Mouse (Mus musculus) limb, embryonic 15.5 days (tissue): Measurements from ENCODE around the gene Rps12-ps3. TPM values are rescaled to one million over a fixed set of nuclear protein-coding genes. Genes with fewer than 3 reads are reported as not detected.

Experiments used
- ATAC-seq: fragments of 200-750 bp; cut with Nextera tagmentation; 2 replicates; pipeline ENCODE4 v1.8.0; 2017; ENCODE audit warnings: low read depth, moderate TSS enrichment; ENCODE audit not compliant: insufficient number of reproducible peaks, low FRiP score, low TSS enrichment
- H3K27ac ChIP-seq: fragments of 300-500 bp; sonication (generic); 2 replicates; pipeline ENCODE4 v1.5.1; 2015; ENCODE audit warnings: moderate library complexity, mild to moderate bottlenecking, inconsistent platforms
- H3K27me3 ChIP-seq: fragments of 300-500 bp; sonication (generic); 2 replicates; pipeline ENCODE4 v1.6.1; 2015; ENCODE audit warnings: inconsistent platforms
- H3K36me3 ChIP-seq: fragments of 300-500 bp; sonication (generic); 2 replicates; pipeline ENCODE4 v1.6.1; 2015; ENCODE audit warnings: inconsistent platforms
- H3K4me1 ChIP-seq: fragments of 300-500 bp; sonication (generic); 2 replicates; pipeline ENCODE4 v1.6.1; 2015; ENCODE audit warnings: inconsistent platforms
- H3K4me2 ChIP-seq: fragments of 300-500 bp; sonication (generic); 2 replicates; pipeline ENCODE4 v1.6.1; 2015; ENCODE audit warnings: mild to moderate bottlenecking, inconsistent platforms
- H3K4me3 ChIP-seq: fragments of 300-500 bp; sonication (generic); 2 replicates; pipeline ENCODE4 v1.5.1; 2015; ENCODE audit warnings: mild to moderate bottlenecking, inconsistent platforms
- H3K9ac ChIP-seq: fragments of 300-500 bp; sonication (generic); 2 replicates; pipeline ENCODE4 v1.6.1; 2015; ENCODE audit warnings: inconsistent platforms
- H3K9me3 ChIP-seq: fragments of 300-500 bp; sonication (generic); 2 replicates; pipeline ENCODE4 v1.6.1; 2016; ENCODE audit warnings: inconsistent platforms
- WGBS: fragments of 180-500 bp; shearing (Covaris S2); methylation state at CpG from one replicate; pipeline ENCODE4 v1.1.7; 2015; 5-methylcytosine and 5-hydroxymethylcytosine counted together
- polyA plus RNA-seq: library from polyadenylated mRNA; unstranded; fragments of >200 nt; fragmentation: Nextera tagmentation; extraction: Ambion mirVana; gene quantifications from 2 replicates; pipeline ENCODE4 v1.2.1, GENCODE M21; 2015

The Rps12-ps3 gene
- polyA plus RNA-seq, 1 experiment from 2014 or later: 17.9 TPM

DNA sequence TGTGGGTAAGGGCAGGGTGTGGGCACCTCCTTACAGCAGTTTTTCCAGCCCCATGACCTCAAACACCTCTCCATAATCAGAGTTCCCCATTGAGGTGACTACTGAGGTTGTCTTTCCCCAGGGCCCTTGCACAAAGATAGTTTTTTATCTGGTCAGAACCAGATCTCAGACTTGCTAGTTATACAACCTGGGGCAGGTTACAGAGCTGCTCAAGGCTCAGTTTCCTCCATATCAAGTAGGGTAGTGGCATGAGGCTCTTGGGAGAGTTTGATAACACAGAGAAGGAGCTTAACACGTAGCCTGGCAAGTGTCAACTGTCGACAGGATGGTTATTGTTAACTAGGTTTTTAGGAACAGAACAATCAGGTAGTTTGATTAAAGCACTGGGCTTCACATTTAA, 32.8 kb downstream of the Rps12-ps3 start:
- H3K4me3 ChIP-seq: no peak overlapping the region
- H3K9me3 ChIP-seq: no peaks in the 10 kb centered on the region
- 48% methylated on average over 2 of the region's 2 CpGs for WGBS
- H3K4me1 ChIP-seq: no peaks in the 10 kb centered on the region
- no peaks in the 10 kb centered on the region for H3K27me3 ChIP-seq
- H3K27ac ChIP-seq: no peak overlapping the region
- H3K9ac ChIP-seq: no peak overlapping the region
- no peak for ATAC-seq
- H3K36me3 ChIP-seq: no peaks in the 10 kb centered on the region
- no peak overlapping the region for H3K4me2 ChIP-seq

DNA sequence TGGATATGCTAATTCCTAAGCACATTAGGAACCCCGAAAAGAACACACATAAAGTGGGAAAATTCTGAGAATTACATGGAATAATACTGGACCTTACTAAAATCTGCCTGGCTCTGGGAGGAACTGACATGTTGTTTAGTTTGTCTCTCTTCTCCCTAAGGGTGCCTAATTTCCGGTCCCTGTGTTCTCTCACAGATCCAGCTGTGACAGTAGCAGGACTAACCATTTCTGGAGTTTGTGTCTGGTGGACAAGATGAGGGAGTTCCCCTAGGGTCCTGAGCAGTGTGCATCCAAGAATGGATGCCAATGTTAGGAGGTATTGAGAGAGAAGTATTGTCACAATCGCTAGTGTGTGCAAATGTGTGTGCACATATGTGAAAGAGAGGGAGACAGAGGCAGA, 34.3 kb downstream of the Rps12-ps3 start:
- Histone ChIP-seq H3K9me3 (no peaks in the 10 kb centered on the region), H3K9ac (no peak overlapping the region), H3K4me2 (no peak overlapping the region), H3K27ac (no peak overlapping the region), H3K27me3 (no peaks in the 10 kb centered on the region), H3K4me3 (no peak overlapping the region), H3K4me1 (no peaks in the 10 kb centered on the region), H3K36me3 (no peaks in the 10 kb centered on the region)
- WGBS: 84% methylated on average over 3 of the region's 3 CpGs
- no peak for ATAC-seq

DNA sequence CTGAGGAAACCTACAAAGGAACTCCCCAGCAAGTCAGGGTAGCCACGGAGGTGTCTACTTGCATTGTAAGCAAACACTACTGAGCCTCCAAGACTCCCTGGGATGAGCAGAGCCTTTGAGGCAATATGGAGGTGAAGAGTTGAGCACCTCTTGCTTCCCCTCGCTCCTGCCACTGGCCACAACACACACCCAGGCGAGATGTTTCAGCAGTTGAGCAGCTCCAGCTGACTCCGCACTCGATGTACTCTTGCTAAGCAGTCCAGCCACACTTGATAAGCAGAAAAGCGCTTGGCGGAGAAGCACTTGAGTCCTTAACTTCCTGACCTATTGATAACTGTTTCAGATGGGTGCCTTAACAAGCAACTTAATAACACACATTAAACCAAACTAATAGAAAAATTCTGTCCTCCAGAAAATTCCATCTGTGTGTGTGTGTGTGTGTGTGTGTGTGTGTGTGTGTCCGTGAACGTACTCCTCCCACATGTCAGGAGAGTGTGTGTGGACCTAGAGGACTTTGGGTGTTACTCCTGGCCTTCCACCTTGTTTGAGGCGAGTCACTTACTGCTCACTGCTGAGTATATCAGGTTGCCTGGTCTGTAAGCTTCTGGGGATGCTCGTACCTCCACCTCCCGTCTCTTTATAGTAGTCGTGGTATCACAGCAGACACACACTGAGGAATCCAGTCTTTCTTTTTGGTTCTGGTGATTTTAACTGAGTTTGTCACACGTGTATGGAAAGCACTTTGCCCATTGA, 34.9 kb downstream of the Rps12-ps3 start:
- H3K27ac ChIP-seq: no peak overlapping the region
- H3K9me3 ChIP-seq: no peaks in the 10 kb centered on the region
- H3K4me3 ChIP-seq: no peak overlapping the region
- H3K4me2 ChIP-seq: no peak overlapping the region
- WGBS: 71% methylated on average over 14 of the region's 14 CpGs
- no peaks in the 10 kb centered on the region for H3K36me3 ChIP-seq
- no peak for ATAC-seq
- no peaks in the 10 kb centered on the region for H3K4me1 ChIP-seq
- H3K27me3 ChIP-seq: no peaks in the 10 kb centered on the region
- H3K9ac ChIP-seq: no peak overlapping the region

DNA sequence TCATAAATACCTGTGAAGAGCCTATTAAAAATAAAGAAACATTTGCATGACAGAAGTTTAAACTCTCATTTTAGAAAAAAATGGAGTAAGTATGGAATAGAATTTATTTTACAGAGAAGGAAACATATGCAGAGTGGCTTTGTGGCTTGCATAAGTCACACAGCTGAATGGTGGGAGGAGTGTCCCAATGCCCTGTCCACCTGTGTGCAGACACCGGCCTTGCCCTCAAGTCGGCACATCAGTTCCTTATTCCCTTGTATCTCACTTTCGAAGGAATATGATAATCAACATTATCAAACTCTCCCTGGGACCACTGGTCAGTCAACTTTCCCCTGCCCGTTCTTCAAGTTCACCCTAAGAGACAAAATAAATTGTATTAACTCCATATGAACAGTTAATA, 35.8 kb downstream of the Rps12-ps3 start:
- WGBS: 74% methylated on average over 4 of the region's 4 CpGs

DNA sequence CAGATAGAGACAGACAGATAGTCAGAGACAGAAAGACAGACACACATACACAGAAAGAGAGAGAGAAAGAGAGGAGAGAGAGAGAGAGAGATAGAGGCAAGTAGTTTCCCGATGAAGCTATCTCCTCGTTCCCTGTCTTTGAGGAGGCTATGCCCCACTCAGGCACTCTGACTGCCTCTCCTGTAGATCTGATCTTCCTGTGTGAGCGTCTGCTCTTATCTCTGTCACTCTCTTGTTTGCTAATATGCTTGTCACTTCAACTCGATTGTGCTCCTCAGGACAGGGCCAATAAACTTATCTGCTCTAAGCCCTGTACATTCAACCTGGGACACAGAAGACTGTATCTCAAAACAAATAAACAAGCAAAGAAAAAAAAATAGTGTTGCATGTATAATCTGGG, 37.1 kb downstream of the Rps12-ps3 start:
- no peaks in the 10 kb centered on the region for H3K9me3 ChIP-seq
- no peak overlapping the region for H3K27ac ChIP-seq
- H3K4me3 ChIP-seq: no peak overlapping the region
- WGBS: 54% methylated on average over 4 of the region's 4 CpGs
- no peaks in the 10 kb centered on the region for H3K4me1 ChIP-seq
- H3K27me3 ChIP-seq: no peaks in the 10 kb centered on the region
- H3K4me2 ChIP-seq: no peak overlapping the region
- H3K9ac ChIP-seq: no peak overlapping the region
- H3K36me3 ChIP-seq: no peaks in the 10 kb centered on the region
- ATAC-seq: no peak

More for the DNA sequence above, 35.8 kb downstream of the Rps12-ps3 start:
- H3K36me3 ChIP-seq: no peaks in the 10 kb centered on the region
- no peak for ATAC-seq
- H3K9me3 ChIP-seq: no peaks in the 10 kb centered on the region
- H3K27me3 ChIP-seq: no peaks in the 10 kb centered on the region
- H3K27ac ChIP-seq: no peak overlapping the region
- H3K9ac ChIP-seq: no peak overlapping the region
- H3K4me1 ChIP-seq: no peaks in the 10 kb centered on the region
- H3K4me2 ChIP-seq: no peak overlapping the region
- no peak overlapping the region for H3K4me3 ChIP-seq

DNA sequence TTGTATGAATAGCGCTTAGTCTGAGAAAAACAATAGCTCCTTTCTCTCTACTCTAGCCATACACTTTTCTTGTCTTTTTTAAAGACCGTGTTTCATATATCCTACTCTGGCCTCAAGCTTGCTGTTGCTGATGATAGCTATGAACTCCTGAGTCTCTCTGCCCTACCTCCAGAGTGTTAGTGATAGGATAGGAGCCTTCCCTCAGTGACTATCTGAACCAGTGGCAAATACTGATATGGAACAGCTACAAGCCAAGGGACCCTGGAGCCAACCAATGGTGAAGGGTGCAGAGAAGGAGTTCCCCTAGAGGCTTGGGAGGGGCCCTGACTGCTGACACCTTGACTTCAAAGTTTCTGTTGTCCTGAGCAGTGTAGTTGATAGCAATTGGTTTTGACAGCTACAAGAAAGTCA, 38.4 kb downstream of the Rps12-ps3 start:
- no peak overlapping the region for H3K9ac ChIP-seq
- H3K27ac ChIP-seq: no peak overlapping the region
- no peaks in the 10 kb centered on the region for H3K4me1 ChIP-seq
- no peak overlapping the region for H3K4me3 ChIP-seq
- no peak for ATAC-seq
- H3K9me3 ChIP-seq: no peaks in the 10 kb centered on the region
- H3K36me3 ChIP-seq: no peaks in the 10 kb centered on the region
- H3K4me2 ChIP-seq: no peak overlapping the region
- WGBS: 69% methylated on average over 2 of the region's 2 CpGs
- no peaks in the 10 kb centered on the region for H3K27me3 ChIP-seq

DNA sequence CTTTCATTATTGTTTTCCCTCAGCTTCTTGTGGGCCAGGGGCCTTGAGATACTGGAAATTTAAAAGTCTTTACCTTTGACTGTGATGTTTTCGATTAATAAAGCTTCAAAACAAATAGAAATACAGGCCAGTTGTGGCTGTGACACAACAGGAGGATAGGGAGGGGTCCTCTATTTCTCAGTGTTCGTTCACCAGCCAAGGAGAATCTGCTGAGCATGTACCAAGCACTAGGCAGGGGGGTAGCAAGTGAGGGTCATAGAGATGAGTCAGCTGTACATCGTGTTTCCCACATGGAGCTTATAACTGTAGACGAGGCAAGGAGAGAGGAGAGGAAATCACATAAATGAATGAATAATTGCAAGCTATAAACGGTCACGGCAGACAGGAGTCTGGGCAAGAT, 40.6 kb downstream of the Rps12-ps3 start:
- H3K4me3 ChIP-seq: no peak overlapping the region
- H3K36me3 ChIP-seq: no peaks in the 10 kb centered on the region
- no peaks in the 10 kb centered on the region for H3K27me3 ChIP-seq
- no peak overlapping the region for H3K27ac ChIP-seq
- no peak for ATAC-seq
- no peaks in the 10 kb centered on the region for H3K4me1 ChIP-seq
- H3K4me2 ChIP-seq: no peak overlapping the region
- no peak overlapping the region for H3K9ac ChIP-seq
- no peaks in the 10 kb centered on the region for H3K9me3 ChIP-seq
- 55% methylated on average over 6 of the region's 6 CpGs for WGBS

DNA sequence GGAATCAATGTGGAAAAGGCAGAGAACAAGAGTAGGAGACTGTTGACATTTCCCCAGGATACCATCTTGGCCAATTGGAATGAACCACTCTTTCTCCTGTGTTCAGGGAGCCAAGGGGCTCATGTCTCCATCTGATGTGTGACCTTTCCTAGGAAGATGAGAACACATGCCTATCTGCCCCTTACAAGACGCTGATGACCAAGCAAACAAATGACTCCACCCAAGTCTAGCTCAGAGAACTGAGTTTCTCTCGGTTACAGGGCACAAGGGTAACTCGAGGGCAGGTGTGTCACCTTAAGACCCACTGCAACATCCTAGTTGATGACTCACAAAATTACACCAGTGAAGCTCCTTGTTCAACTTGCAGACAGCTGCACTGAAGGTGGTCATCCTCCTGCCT, 41.6 kb downstream of the Rps12-ps3 start:
- no peak for ATAC-seq

DNA sequence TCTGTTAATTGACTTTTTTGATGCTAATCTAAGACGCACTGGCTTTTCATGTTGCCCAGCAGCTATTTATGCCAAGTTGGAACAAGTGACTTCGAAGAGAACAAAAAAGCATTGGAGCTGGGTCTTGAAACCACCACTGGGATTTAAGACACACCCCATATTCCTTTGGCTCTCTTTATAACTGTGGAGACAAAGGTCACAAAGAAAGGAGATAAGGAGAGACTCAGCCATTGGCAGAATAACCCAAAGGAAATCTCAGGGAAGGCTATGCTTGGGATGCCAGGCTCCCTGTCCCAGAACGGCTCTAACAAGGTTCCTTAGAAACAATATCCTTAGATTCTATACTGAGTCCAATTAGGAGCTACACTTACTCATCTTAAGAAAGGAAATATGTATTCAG, 44.6 kb downstream of the Rps12-ps3 start:
- H3K9me3 ChIP-seq: no peaks in the 10 kb centered on the region
- H3K4me3 ChIP-seq: no peak overlapping the region
- H3K4me2 ChIP-seq: no peak overlapping the region
- H3K36me3 ChIP-seq: no peaks in the 10 kb centered on the region
- H3K9ac ChIP-seq: no peak overlapping the region
- H3K27me3 ChIP-seq: no peaks in the 10 kb centered on the region
- no peak overlapping the region for H3K27ac ChIP-seq
- WGBS: 79% methylated on average over 3 of the region's 3 CpGs
- H3K4me1 ChIP-seq: no peaks in the 10 kb centered on the region
- no peak for ATAC-seq

More for the DNA sequence above, 41.6 kb downstream of the Rps12-ps3 start:
- no peaks in the 10 kb centered on the region for H3K4me1 ChIP-seq
- no peak overlapping the region for H3K9ac ChIP-seq
- no peaks in the 10 kb centered on the region for H3K27me3 ChIP-seq
- H3K27ac ChIP-seq: no peak overlapping the region
- no peaks in the 10 kb centered on the region for H3K36me3 ChIP-seq
- no peaks in the 10 kb centered on the region for H3K9me3 ChIP-seq
- 77% methylated on average over 3 of the region's 3 CpGs for WGBS
- H3K4me2 ChIP-seq: no peak overlapping the region
- no peak overlapping the region for H3K4me3 ChIP-seq

DNA sequence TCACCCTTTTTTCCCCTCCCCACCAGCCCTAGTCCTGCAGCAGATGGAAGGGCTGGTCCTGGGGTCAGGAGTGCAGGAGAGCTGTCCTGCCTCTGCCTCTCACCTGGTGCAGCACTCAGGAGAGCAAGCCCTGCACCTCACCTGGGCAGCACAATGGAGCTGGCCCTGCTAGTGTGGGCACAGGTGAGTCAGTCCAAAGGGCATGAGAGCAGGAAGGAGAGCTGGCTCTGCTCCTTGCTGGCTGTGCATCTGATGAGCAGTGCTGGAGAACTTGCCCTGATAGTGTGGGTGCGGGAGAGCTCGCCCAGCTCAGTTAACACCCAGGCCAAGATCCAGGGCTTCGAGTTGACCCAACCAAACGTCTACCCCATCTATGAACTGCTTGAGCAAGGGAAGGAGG, 45.8 kb downstream of the Rps12-ps3 start:
- Histone ChIP-seq H3K9ac (no peak overlapping the region), H3K27ac (no peak overlapping the region), H3K4me1 (no peaks in the 10 kb centered on the region), H3K27me3 (no peaks in the 10 kb centered on the region), H3K4me2 (no peak overlapping the region), H3K9me3 (no peaks in the 10 kb centered on the region), H3K4me3 (no peak overlapping the region), H3K36me3 (no peaks in the 10 kb centered on the region)
- 81% methylated on average over 4 of the region's 4 CpGs for WGBS
- no peak for ATAC-seq

DNA sequence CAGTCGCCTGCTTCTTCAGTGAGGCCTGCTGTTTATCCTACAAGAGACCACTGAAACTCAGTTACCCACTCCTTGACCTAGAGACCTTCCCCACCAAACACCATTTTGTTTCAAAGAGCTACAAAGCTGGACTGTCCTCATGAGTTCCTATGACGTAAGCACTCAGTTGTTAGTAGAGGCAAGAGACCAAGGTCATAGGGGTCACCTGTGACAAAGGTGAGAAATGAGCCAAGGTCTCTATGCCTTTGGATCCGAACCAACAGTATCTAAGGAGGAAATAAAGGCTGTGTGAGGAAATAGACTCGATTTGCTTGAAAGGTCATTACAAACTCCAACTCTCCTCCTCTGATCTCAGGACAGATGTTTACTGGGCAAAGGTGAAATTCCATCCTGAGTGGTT, 48.9 kb downstream of the Rps12-ps3 start:
- H3K4me3 ChIP-seq: no peak overlapping the region
- H3K4me1 ChIP-seq: no peaks in the 10 kb centered on the region
- 78% methylated on average over 4 of the region's 4 CpGs for WGBS
- no peak for ATAC-seq
- H3K9me3 ChIP-seq: no peaks in the 10 kb centered on the region
- H3K27me3 ChIP-seq: no peaks in the 10 kb centered on the region
- H3K4me2 ChIP-seq: no peak overlapping the region
- H3K27ac ChIP-seq: no peak overlapping the region
- no peak overlapping the region for H3K9ac ChIP-seq
- H3K36me3 ChIP-seq: no peaks in the 10 kb centered on the region
